Mouse (Mus musculus) small intestine, adult 2 months (tissue): ENCODE results near the gene Mettl24. TPM values are rescaled to one million over a fixed set of nuclear protein-coding genes. Genes with fewer than 3 reads are reported as not detected.
"Not testable (repeated sequence)": the region's sequence is repeated elsewhere in the genome, so short reads cannot be mapped to it uniquely, and the experiment has no call there.

Source experiments
- H3K27ac ChIP-seq: fragments of 200-500 bp; 2 replicates; pipeline ENCODE4 v1.5.1; 2012; ENCODE audit warnings: low read depth, low read length, control low read depth, inconsistent platforms; ENCODE audit not compliant: insufficient read depth
- H3K27me3 ChIP-seq: fragments of 200-500 bp; 2 replicates; pipeline ENCODE4 v1.6.1; 2012; ENCODE audit warnings: mild to moderate bottlenecking, moderate library complexity, low read length, inconsistent platforms; ENCODE audit not compliant: control insufficient read depth, insufficient read depth
- H3K36me3 ChIP-seq: fragments of 200-500 bp; 2 replicates; pipeline ENCODE4 v1.6.1; 2012; ENCODE audit warnings: mild to moderate bottlenecking, low read length, control low read depth, inconsistent platforms; ENCODE audit not compliant: control insufficient read depth, insufficient read depth
- H3K4me1 ChIP-seq: fragments of 200-500 bp; 2 replicates; pipeline ENCODE4 v1.6.1; 2012; ENCODE audit warnings: low read length, inconsistent platforms, mixed read lengths; ENCODE audit not compliant: control insufficient read depth, insufficient read depth, insufficient read length
- H3K4me3 ChIP-seq: fragments of 200-500 bp; 2 replicates; pipeline ENCODE4 v1.5.1; 2012; ENCODE audit warnings: low read depth, mild to moderate bottlenecking, control low read depth, inconsistent platforms, low read length, moderate library complexity
- CTCF ChIP-seq: fragments of 200-500 bp; IDR thresholded peaks from 2 replicates; pipeline ENCODE4 v1.5.1; 2012; ENCODE audit warnings: low read depth, mild to moderate bottlenecking, control low read depth, inconsistent platforms, low read length, moderate library complexity, mixed read lengths; ENCODE audit not compliant: insufficient replicate concordance, insufficient read length; ENCODE audit errors: extremely low read depth
- POLR2A ChIP-seq: fragments of 200-500 bp; IDR thresholded peaks from 2 replicates; pipeline ENCODE4 v1.6.1; 2012; ENCODE audit warnings: low read depth, mild to moderate bottlenecking, control low read depth, inconsistent platforms, low read length, moderate library complexity
- WGBS: fragments of 180-500 bp; shearing (Covaris S2); methylation state at CpG from one replicate; pipeline ENCODE4 v1.1.7; 2018; 5-methylcytosine and 5-hydroxymethylcytosine counted together
- polyA plus RNA-seq: library from polyadenylated mRNA; depleted of rRNA; stranded (reverse); fragments of >200 nt; gene quantifications from 2 replicates; pipeline ENCODE4 v1.2.3, GENCODE M21; 2012

Gene Mettl24
- polyA plus RNA-seq, 1 experiment: 2.0 TPM

- Histone ChIP-seq H3K4me1 (no peaks in the 10 kb centered on the region), H3K27me3 (no peaks in the 10 kb centered on the region), H3K36me3 (no peaks in the 10 kb centered on the region), H3K4me3 (no peak overlapping the region), H3K27ac (no peak overlapping the region)
- no peak for TF ChIP-seq POLR2A
- TF ChIP-seq CTCF: no peak
- 81% methylated on average over 3 of the region's 3 CpGs for WGBS
Measured at GRCm38 (mm10) chr10:40792115-40792514, 109.0 kb downstream of the Mettl24 start.

GRCm38 (mm10) chr10:40805221-40805620, 122.1 kb downstream of the Mettl24 start:
- H3K27me3 ChIP-seq: no peaks in the 10 kb centered on the region
- no peak overlapping the region for H3K4me3 ChIP-seq
- no peaks in the 10 kb centered on the region for H3K36me3 ChIP-seq
- H3K4me1 ChIP-seq: no peaks in the 10 kb centered on the region
- 75% methylated on average over 1 of the region's 1 CpGs for WGBS
- no peak overlapping the region for H3K27ac ChIP-seq
- TF ChIP-seq POLR2A (no peak), CTCF (no peak)

- H3K4me1 ChIP-seq: no peaks in the 10 kb centered on the region
- H3K27ac ChIP-seq: no peak overlapping the region
- H3K4me3 ChIP-seq: no peak overlapping the region
- WGBS: 84% methylated on average over 4 of the region's 4 CpGs
- no peak for TF ChIP-seq CTCF
- H3K36me3 ChIP-seq: no peaks in the 10 kb centered on the region
- H3K27me3 ChIP-seq: no peaks in the 10 kb centered on the region
Measured at GRCm38 (mm10) chr10:40806221-40806620, 123.1 kb downstream of the Mettl24 start.

- H3K4me3 ChIP-seq, H3K27ac ChIP-seq, H3K27me3 ChIP-seq, H3K4me1 ChIP-seq, H3K36me3 ChIP-seq: not testable (repeated sequence)
- WGBS: 42% methylated on average over 5 of the region's 5 CpGs
Measured at GRCm38 (mm10) chr10:40809411-40809910, 126.4 kb downstream of the Mettl24 start.

GRCm38 (mm10) chr10:40813627-40814026, 130.5 kb downstream of the Mettl24 start:
- no peak for TF ChIP-seq POLR2A
- TF ChIP-seq CTCF: peak; percentile 42; the same call in 1 of the 2 replicates
- Histone ChIP-seq H3K4me3 (no peak overlapping the region), H3K27me3 (no peaks in the 10 kb centered on the region), H3K27ac (no peak overlapping the region), H3K4me1 (0 out of 2 replicates have a peak, but pooled peaks cover 2% of the 10 kb centered on the region), H3K36me3 (no peaks in the 10 kb centered on the region)
- WGBS: 67% methylated on average over 4 of the region's 4 CpGs

DNA sequence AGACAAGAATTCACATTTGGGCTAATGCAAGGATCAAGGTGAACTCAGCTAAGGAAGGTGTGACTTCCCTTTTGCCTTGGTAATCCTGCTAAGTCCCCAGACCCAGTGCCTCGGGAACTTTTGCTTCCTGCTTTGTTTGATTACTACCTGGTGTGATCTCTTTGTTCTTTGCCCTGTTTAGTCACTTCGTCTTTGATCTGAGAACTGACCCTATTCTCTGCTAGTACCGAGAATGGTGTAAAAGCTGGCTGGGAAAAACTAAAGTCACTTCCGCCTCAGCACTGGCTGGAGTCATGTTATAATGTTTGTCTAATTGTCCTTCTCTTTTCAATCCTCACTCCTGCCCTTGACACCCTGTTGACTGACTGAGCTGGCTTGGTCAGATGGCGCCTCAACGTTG, 133.4 kb downstream of the Mettl24 start:
- no peaks in the 10 kb centered on the region for H3K27me3 ChIP-seq
- no peak overlapping the region for H3K27ac ChIP-seq
- WGBS: 44% methylated on average over 6 of the region's 6 CpGs
- TF ChIP-seq CTCF (no peak), POLR2A (no peak)
- H3K4me1 ChIP-seq: 0 out of 2 replicates have a peak, but pooled peaks cover 2% of the 10 kb centered on the region
- H3K4me3 ChIP-seq: no peak overlapping the region
- H3K36me3 ChIP-seq: no peaks in the 10 kb centered on the region

- no peak overlapping the region for H3K27ac ChIP-seq
- TF ChIP-seq CTCF (no peak), POLR2A (no peak)
- no peak overlapping the region for H3K4me3 ChIP-seq
- no peaks in the 10 kb centered on the region for H3K4me1 ChIP-seq
- 72% methylated on average over 6 of the region's 6 CpGs for WGBS
- no peaks in the 10 kb centered on the region for H3K27me3 ChIP-seq
- H3K36me3 ChIP-seq: peaks cover 7% of the 10 kb centered on the region
Measured at GRCm38 (mm10) chr10:40825952-40826351, 142.9 kb downstream of the Mettl24 start.

GRCm38 (mm10) chr10:40827706-40828105, 144.6 kb downstream of the Mettl24 start:
- WGBS: 91% methylated on average over 4 of the region's 4 CpGs

More at GRCm38 (mm10) chr10:40827706-40828105, 144.6 kb downstream of the Mettl24 start:
- no peaks in the 10 kb centered on the region for H3K4me1 ChIP-seq
- TF ChIP-seq CTCF: no peak
- TF ChIP-seq POLR2A: no peak
- H3K27me3 ChIP-seq: no peaks in the 10 kb centered on the region
- no peak overlapping the region for H3K27ac ChIP-seq
- peaks cover 13% of the 10 kb centered on the region for H3K36me3 ChIP-seq
- no peak overlapping the region for H3K4me3 ChIP-seq
